Mouse (Mus musculus) hindbrain, embryonic 12.5 days (tissue): Measurements from ENCODE around the gene Etl4. TPM values are rescaled to one million over a fixed set of nuclear protein-coding genes. Genes with fewer than 3 reads are reported as not detected.

ENCODE experiments used
- ATAC-seq: fragments of 200-750 bp; cut with Nextera tagmentation; 2 replicates; pipeline ENCODE4 v1.8.0; 2017; ENCODE audit warnings: moderate TSS enrichment; ENCODE audit not compliant: low FRiP score
- H3K27ac ChIP-seq: fragments of 300-500 bp; sonication (generic); 2 replicates; pipeline ENCODE4 v1.5.1; 2016; ENCODE audit warnings: mild to moderate bottlenecking
- H3K27me3 ChIP-seq: fragments of 300-500 bp; sonication (generic); 2 replicates; pipeline ENCODE4 v1.6.1; 2016; ENCODE audit warnings: mild to moderate bottlenecking
- H3K36me3 ChIP-seq: fragments of 300-500 bp; sonication (generic); 2 replicates; pipeline ENCODE4 v1.6.1; 2016; ENCODE audit warnings: mild to moderate bottlenecking
- H3K4me1 ChIP-seq: fragments of 300-500 bp; sonication (generic); 2 replicates; pipeline ENCODE4 v1.6.1; 2016
- H3K4me2 ChIP-seq: fragments of 300-500 bp; sonication (generic); replicated peaks from 2 replicates; pipeline ENCODE4 v1.6.1; 2016; ENCODE audit warnings: mild to moderate bottlenecking
- H3K4me3 ChIP-seq: fragments of 300-500 bp; sonication (generic); 2 replicates; pipeline ENCODE4 v1.5.1; 2016; ENCODE audit warnings: mild to moderate bottlenecking
- H3K9ac ChIP-seq: fragments of 300-500 bp; sonication (generic); 2 replicates; pipeline ENCODE4 v1.6.1; 2016; ENCODE audit warnings: mild to moderate bottlenecking, moderate library complexity
- H3K9me3 ChIP-seq: fragments of 300-500 bp; sonication (generic); replicated peaks from 2 replicates; pipeline ENCODE4 v1.6.1; 2016; ENCODE audit warnings: mild to moderate bottlenecking
- WGBS: fragments of 180-500 bp; shearing (Covaris S2); methylation state at CpG from one replicate; pipeline ENCODE4 v1.1.7; 2016; 5-methylcytosine and 5-hydroxymethylcytosine counted together
- polyA plus RNA-seq: library from polyadenylated mRNA; unstranded; fragments of >200 nt; fragmentation: Nextera tagmentation; extraction: Ambion mirVana; gene quantifications from 2 replicates; pipeline ENCODE4 v1.2.1, GENCODE M21; 2016

Etl4 gene
- polyA plus RNA-seq, 1 experiment from 2014 or later = 18.7 TPM

DNA sequence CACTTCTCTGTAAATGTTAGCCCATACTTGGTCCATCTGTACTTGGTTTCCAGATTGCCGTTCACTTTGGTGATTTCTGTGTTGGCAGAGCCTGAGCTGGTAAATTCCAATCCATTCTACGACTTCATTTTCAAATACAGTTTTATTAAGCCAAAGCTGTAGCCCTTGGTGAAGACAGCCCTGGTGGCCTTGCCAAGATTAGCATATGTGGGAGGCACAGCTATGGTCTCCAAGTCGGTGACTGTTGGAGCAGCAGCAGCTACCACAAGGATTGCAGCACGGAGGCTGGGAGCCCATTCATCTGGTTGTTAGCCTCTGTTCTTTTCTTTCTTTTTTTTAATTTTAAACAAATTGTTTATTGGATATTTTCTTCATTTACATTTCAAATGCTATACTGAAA, 128.1 kb downstream of the Etl4 start:
- no peak for ATAC-seq
- Histone ChIP-seq H3K4me2 (no peak overlapping the region), H3K4me3 (no peak overlapping the region), H3K9me3 (no peaks in the 10 kb centered on the region), H3K27me3 (no peaks in the 10 kb centered on the region), H3K9ac (no peak overlapping the region), H3K27ac (no peak overlapping the region), H3K4me1 (no peaks in the 10 kb centered on the region), H3K36me3 (no peaks in the 10 kb centered on the region)
- 86% methylated on average over 4 of the region's 4 CpGs for WGBS

DNA sequence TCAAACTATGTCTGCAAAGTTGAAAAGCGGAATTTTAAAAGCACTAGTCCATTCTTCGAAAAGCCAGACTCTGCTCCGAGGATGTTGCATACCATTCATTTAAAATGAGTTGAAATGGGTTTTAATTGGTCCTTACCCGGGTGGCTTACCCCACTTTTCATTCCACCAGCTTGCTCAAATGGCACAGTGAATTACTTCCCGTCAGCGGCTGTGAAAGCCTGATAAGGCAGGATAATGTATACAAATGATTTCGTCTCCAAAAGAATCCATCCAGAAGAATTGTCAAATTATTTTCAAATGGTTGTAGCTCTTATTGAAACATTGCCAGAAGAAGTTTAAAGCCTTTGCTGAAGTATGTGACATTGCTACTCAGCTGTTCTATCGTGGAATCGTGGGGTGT, 162.8 kb downstream of the Etl4 start:
- Histone ChIP-seq H3K4me2 (no peak overlapping the region), H3K36me3 (no peaks in the 10 kb centered on the region), H3K9ac (no peak overlapping the region), H3K27ac (no peak overlapping the region), H3K9me3 (no peaks in the 10 kb centered on the region), H3K4me1 (no peaks in the 10 kb centered on the region), H3K4me3 (no peak overlapping the region), H3K27me3 (no peaks in the 10 kb centered on the region)
- 71% methylated on average over 9 of the region's 9 CpGs for WGBS
- no peak for ATAC-seq

DNA sequence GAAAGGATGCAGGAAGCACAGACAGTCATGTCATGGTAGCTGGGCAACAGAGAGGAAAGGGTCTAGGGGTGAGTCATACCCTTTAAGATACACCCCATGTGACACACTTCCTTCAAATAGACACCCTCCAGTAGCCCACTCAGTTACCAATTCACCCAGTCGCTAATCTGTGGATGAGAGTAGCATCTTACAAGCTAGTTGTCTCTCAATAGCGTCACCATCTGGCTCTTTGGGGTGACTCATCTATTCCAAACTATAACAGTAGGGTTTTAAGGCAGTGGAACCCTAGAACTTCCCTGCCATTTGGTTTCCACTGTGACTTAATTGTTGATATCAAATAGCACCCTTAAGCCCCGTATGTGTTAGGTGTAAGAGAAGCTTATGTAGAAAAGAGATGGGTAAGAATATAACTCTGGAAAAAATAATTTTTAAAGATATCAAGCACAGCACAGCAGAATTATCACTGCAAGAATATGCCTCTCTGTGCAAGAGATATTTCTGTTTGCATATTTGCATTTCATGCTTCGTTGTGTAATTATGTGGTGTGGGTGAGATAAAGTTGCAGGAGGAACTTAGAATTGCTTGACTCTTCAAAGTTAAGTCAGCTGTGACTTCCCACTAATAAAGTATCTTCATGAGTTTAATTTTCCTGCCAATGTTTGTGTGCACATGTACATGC, 166.7 kb downstream of the Etl4 start:
- H3K4me2 ChIP-seq = no peak overlapping the region
- no peak overlapping the region for H3K4me3 ChIP-seq
- H3K27ac ChIP-seq = no peak overlapping the region
- 83% methylated on average over 4 of the region's 4 CpGs for WGBS
- H3K27me3 ChIP-seq = no peaks in the 10 kb centered on the region
- H3K4me1 ChIP-seq = no peaks in the 10 kb centered on the region
- H3K36me3 ChIP-seq = no peaks in the 10 kb centered on the region
- H3K9me3 ChIP-seq = no peaks in the 10 kb centered on the region
- H3K9ac ChIP-seq = no peak overlapping the region
- no peak for ATAC-seq

DNA sequence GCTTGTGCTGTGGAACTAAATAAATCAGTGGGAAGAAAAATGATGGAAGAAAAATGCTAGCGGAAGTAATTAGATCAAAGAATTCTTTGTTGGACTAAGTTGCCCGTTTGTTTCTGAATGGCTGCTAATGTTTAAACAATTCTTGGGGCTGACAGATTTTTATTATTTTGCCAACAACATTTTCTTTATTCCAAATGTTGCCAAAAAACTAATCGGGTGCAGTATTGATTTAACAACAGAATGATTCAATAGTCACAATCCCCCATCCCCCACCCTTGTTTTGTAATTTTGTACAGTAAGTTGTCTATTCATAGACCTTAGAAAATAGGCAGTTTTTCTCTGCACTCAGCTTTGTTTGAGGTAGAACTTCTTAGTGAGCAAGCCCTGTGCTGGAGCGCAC, 175.2 kb downstream of the Etl4 start:
- ATAC-seq = no peak
- 82% methylated on average over 4 of the region's 4 CpGs for WGBS
- Histone ChIP-seq H3K9ac (no peak overlapping the region), H3K4me2 (no peak overlapping the region), H3K4me3 (no peak overlapping the region), H3K36me3 (no peaks in the 10 kb centered on the region), H3K4me1 (no peaks in the 10 kb centered on the region), H3K27ac (no peak overlapping the region), H3K27me3 (no peaks in the 10 kb centered on the region), H3K9me3 (no peaks in the 10 kb centered on the region)

DNA sequence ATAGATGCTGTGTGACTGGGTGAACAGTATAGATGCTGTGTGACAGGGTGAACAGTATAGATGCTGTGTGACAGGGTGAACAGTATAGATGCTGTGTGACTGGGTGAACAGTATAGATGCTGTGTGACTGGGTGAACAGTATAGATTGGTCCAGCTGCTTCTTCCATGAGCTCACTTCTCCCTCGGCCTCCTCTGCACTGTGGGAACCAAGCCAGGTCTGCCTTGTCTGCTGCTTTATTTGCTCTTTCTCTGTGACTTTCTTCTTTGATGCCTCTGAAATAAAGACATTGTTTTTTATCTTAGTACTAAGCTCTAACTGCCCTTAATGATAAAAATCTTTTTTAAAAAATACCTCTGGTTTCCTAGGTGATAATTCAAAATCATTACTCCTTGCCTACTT, 195.9 kb downstream of the Etl4 start:
- Histone ChIP-seq H3K27ac (no peak overlapping the region), H3K36me3 (no peaks in the 10 kb centered on the region), H3K27me3 (no peaks in the 10 kb centered on the region), H3K4me2 (no peak overlapping the region), H3K9ac (no peak overlapping the region), H3K4me1 (no peaks in the 10 kb centered on the region), H3K9me3 (no peaks in the 10 kb centered on the region), H3K4me3 (no peak overlapping the region)
- no peak for ATAC-seq
- WGBS = 90% methylated on average over 1 of the region's 1 CpGs

DNA sequence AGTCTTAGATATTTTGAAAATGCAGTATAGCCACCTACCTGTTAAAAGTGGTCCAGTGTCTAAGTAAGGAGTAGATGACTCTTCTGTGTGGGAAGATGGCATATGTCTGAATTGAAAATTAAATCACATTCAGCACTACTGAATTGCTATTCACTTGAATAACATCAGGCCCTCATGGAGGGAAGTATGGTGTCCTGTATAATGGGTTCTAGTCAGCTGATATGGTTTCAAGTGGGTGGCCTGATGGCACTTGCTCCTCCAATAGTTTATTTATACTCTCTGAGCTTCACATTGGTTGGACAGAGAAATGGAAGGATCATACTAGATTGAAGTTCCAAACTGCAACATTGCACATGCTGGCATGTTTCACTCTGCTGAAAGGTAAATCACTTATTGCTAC, 202.1 kb downstream of the Etl4 start:
- H3K4me2 ChIP-seq = no peak overlapping the region
- H3K27ac ChIP-seq = no peak overlapping the region
- no peak overlapping the region for H3K4me3 ChIP-seq
- H3K9ac ChIP-seq = no peak overlapping the region
- no peak for ATAC-seq
- no peaks in the 10 kb centered on the region for H3K36me3 ChIP-seq
- H3K4me1 ChIP-seq = no peaks in the 10 kb centered on the region
- no peaks in the 10 kb centered on the region for H3K27me3 ChIP-seq
- no peaks in the 10 kb centered on the region for H3K9me3 ChIP-seq

DNA sequence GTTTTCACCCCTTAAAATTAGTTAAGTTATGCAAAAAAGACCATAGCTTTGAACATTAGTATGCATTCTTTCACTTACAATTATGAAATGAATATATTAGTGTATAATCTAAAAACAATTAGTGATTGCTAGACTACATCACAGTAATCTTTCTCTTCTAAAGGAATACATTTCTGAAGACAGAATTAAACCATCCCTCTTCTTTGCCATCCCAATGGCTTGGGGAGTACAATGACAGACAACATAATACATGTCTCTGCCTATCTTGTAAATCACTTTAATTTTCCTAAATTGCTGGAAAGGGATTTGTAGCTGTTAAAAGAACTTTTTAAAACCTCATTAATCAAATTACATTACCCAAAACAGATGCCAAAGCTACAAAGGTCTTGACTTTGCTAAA, 216.3 kb downstream of the Etl4 start:
- no peak for ATAC-seq

DNA sequence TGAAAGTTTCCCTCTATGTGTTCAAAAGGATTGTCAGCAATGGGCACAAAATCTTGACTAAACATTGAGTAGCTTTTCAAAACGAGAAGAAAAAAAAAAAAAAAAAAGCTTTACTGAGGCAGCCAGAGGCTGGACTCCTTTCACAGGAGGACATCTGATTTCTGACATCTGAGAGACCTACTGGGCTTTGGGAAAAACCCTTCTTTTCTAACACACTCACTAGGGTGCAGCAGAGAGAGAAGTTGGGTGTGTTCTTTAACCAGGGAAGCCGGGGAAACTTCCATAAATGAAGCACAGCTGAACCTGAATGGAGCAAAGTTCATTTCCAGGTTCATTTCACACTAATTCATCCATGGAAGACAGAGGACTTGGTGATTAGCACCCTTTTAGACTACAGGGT, 222.2 kb downstream of the Etl4 start:
- Histone ChIP-seq H3K36me3 (no peaks in the 10 kb centered on the region), H3K9ac (no peak overlapping the region), H3K27me3 (no peaks in the 10 kb centered on the region), H3K4me3 (no peak overlapping the region), H3K27ac (no peak overlapping the region), H3K4me2 (no peak overlapping the region), H3K4me1 (no peaks in the 10 kb centered on the region; the same call in 1 of the 2 replicates), H3K9me3 (no peaks in the 10 kb centered on the region)
- WGBS = 16% methylated on average over 2 of the region's 2 CpGs
- ATAC-seq = no peak

More for the DNA sequence above, 216.3 kb downstream of the Etl4 start:
- no peaks in the 10 kb centered on the region for H3K9me3 ChIP-seq
- no peak overlapping the region for H3K9ac ChIP-seq
- no peak overlapping the region for H3K27ac ChIP-seq
- H3K4me2 ChIP-seq = no peak overlapping the region
- no peaks in the 10 kb centered on the region for H3K27me3 ChIP-seq
- no peaks in the 10 kb centered on the region for H3K4me1 ChIP-seq
- H3K36me3 ChIP-seq = no peaks in the 10 kb centered on the region
- H3K4me3 ChIP-seq = no peak overlapping the region

DNA sequence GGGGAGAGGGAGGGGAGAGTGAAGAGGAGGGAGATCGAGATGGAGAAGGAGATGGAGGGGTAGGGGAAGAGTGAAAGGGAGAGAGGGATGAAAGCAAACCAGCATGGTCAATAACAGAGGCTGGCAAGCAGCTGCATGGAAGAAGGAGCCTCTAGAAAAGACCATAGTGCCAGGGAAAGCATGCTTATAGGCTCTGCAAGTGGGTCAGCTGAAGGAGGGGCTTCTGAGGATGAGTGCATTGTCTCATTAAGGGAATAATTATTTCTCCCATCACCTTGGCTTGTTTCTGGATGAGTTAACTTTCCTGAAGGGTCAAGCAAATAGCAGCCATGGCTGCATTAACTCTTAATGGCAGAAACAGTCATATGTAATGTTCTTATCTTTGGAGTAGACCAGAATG, 228.8 kb downstream of the Etl4 start:
- 72% methylated on average over 1 of the region's 1 CpGs for WGBS
- Histone ChIP-seq H3K9ac (no peak overlapping the region), H3K27ac (no peak overlapping the region), H3K36me3 (no peaks in the 10 kb centered on the region), H3K27me3 (no peaks in the 10 kb centered on the region), H3K4me3 (no peak overlapping the region), H3K4me1 (no peaks in the 10 kb centered on the region), H3K4me2 (no peak overlapping the region), H3K9me3 (no peaks in the 10 kb centered on the region)
- no peak for ATAC-seq

DNA sequence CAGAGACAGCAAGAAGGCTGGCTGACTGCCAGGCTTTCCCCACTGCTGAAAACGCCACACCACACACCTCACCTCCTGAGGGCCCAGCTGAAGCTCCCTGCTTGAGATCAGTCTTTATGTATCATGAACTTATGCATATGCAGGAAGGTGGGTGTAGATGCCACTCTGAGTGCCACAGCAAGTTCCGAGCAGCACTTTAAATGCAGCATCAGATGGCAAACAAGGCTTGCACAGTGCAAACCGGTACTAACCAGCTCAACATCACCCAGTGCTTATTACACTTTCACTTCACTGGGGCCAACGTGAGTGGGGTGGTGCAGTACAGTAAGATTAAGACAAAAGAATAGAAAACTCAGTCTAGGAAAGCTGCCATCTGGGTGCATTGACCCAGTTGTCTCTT, 235.8 kb downstream of the Etl4 start:
- H3K9ac ChIP-seq = no peak overlapping the region
- H3K4me1 ChIP-seq = no peaks in the 10 kb centered on the region
- 75% methylated on average over 4 of the region's 4 CpGs for WGBS
- ATAC-seq = no peak
- H3K9me3 ChIP-seq = no peaks in the 10 kb centered on the region
- H3K27ac ChIP-seq = no peak overlapping the region
- no peak overlapping the region for H3K4me2 ChIP-seq
- no peak overlapping the region for H3K4me3 ChIP-seq
- no peaks in the 10 kb centered on the region for H3K36me3 ChIP-seq
- no peaks in the 10 kb centered on the region for H3K27me3 ChIP-seq

DNA sequence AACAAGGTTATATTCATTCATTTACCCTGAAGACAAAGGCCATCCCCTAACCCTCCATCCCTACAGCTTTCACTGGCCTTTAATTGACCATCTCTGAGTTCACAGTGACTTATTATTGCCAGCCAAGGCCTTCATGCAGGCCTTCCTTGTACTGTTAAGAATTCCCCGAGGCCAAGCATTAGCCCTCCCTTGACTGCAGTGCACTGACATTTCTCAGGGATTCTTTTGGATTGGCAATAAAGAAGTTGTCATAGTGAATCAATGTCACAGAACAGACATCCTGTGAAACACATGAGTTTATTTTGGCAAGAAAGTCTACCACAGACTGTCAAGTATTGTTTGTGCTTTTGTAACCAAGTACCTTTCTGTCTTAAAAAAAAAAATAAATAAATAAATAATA, 257.5 kb downstream of the Etl4 start:
- no peak for ATAC-seq

DNA sequence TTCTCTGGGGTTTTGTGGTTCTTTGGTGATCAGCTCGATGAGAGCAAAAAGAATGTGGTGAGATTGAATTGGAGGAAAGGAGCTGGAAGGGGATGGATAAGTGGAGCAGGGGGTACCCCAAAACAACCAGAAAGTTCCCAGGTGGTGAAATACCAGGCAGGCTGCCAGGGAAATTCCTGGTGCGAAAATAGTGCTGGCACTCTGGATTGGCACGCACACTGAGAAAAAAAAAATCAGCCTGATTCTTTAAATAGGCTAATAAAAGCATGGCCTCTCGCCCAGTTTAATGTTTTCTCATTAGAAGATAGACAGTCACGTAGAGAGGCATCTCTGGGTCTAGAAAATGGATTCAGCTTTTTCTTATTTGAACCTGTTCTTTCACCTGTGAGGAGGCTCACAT, 258.0 kb downstream of the Etl4 start:
- no peak overlapping the region for H3K4me3 ChIP-seq
- 70% methylated on average over 5 of the region's 5 CpGs for WGBS
- H3K4me1 ChIP-seq = no peaks in the 10 kb centered on the region
- H3K27ac ChIP-seq = no peak overlapping the region
- no peaks in the 10 kb centered on the region for H3K27me3 ChIP-seq
- H3K36me3 ChIP-seq = no peaks in the 10 kb centered on the region
- no peaks in the 10 kb centered on the region for H3K9me3 ChIP-seq
- H3K9ac ChIP-seq = no peak overlapping the region
- no peak for ATAC-seq
- H3K4me2 ChIP-seq = no peak overlapping the region

More for the DNA sequence above, 257.5 kb downstream of the Etl4 start:
- Histone ChIP-seq H3K9me3 (no peaks in the 10 kb centered on the region), H3K27me3 (no peaks in the 10 kb centered on the region), H3K36me3 (no peaks in the 10 kb centered on the region), H3K27ac (no peak overlapping the region), H3K4me2 (no peak overlapping the region), H3K4me3 (no peak overlapping the region), H3K9ac (no peak overlapping the region), H3K4me1 (no peaks in the 10 kb centered on the region)
- 78% methylated on average over 1 of the region's 1 CpGs for WGBS

DNA sequence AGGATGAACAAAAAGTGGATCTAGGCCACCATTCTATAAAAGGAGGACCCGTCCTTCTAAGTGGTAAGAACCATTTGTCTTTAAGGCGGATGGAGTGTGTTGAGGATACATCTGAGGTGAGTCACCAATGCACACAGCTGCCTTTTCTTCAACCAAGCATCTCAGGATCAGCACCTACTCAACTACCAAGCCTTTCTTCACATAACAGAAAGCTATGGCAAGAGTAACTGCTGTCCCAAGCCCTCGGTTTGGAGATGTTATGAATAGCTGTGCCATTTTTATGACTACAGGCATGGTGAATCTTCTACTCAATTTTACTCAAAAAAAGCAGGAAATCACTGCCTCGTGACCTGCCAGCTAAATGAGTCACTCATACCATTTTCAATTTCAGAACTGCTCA, 258.6 kb downstream of the Etl4 start:
- 85% methylated on average over 4 of the region's 4 CpGs for WGBS
- H3K9me3 ChIP-seq = no peaks in the 10 kb centered on the region
- H3K36me3 ChIP-seq = no peaks in the 10 kb centered on the region
- no peak for ATAC-seq
- no peaks in the 10 kb centered on the region for H3K27me3 ChIP-seq
- H3K4me2 ChIP-seq = no peak overlapping the region
- H3K27ac ChIP-seq = no peak overlapping the region
- no peak overlapping the region for H3K9ac ChIP-seq
- no peak overlapping the region for H3K4me3 ChIP-seq
- H3K4me1 ChIP-seq = no peaks in the 10 kb centered on the region
